Mouse (Mus musculus): ENCODE measurements around the gene Ascl4. TPM values are rescaled to one million over a fixed set of nuclear protein-coding genes. Genes with fewer than 3 reads are reported as not detected.

Gene Ascl4
- 0.24 to 0.26 TPM in 2 of 4 replicates, not detected in the others for total RNA-seq (2023; ENCODE audit: inconsistent age)

GRCm38 (mm10) chr10:85927676-85928445 is at the start of gene Ascl4:
Ascl4 (plus strand) TSS chr10:85927681.

GRCm38 (mm10) chr10:85916498-85917309 is 10.8 kb upstream of the Ascl4 start, which contains the start of gene Prdm4:
Prdm4 (minus strand) TSS chr10:85917142.

GRCm38 (mm10) chr10:85957464-85957950 is 30.0 kb downstream of the Ascl4 start, which contains the start of gene Rtcb:
Rtcb (minus strand) TSS chr10:85957823.

Other genes starting within 250 kb of the Ascl4 start
- 22.0 to 26.8 TPM (median 24.8 TPM) in 4 replicates for gene Pwp1, start 98.2 kb upstream of the Ascl4 start, total RNA-seq (2023; ENCODE audit: inconsistent age)
- gene Prdm4, start 10.5 kb upstream of the Ascl4 start, total RNA-seq (2023; ENCODE audit: inconsistent age), result 49.8 to 62.2 TPM (median 57.3 TPM) in 4 replicates
- 102 to 116 TPM (median 104 TPM) in 4 replicates for gene Rtcb, start 30.1 kb downstream of the Ascl4 start, total RNA-seq (2023; ENCODE audit: inconsistent age)
- gene Bpifc, start 84.2 kb downstream of the Ascl4 start, total RNA-seq (2023; ENCODE audit: inconsistent age), result not detected in 4 replicates
- gene Fbxo7, start 94.3 kb downstream of the Ascl4 start, total RNA-seq (2023; ENCODE audit: inconsistent age), result 36.6 to 43.1 TPM (median 41.3 TPM) in 4 replicates